Mouse (Mus musculus) retina, postnatal 1 day (tissue): ENCODE measurements around the gene Gm20388.

ENCODE experiments used
- DNase-seq: peaks from one replicate; pipeline ENCODE4 v3.0.0-alpha.2; 2012

Gm20388 gene

GRCm38 (mm10) chr8:120232398-120232797 is 321.8 kb downstream of the Gm20388 start:
- DNase-seq, result no peak

- DNase-seq, result peak; percentile 50
These were observed 322.3 kb downstream of the Gm20388 start for GRCm38 (mm10) chr8:120232913-120233312.

- DNase-seq, result peak; percentile 59
These were observed 323.8 kb downstream of the Gm20388 start for GRCm38 (mm10) chr8:120234457-120234856.

GRCm38 (mm10) chr8:120234866-120235265 is 324.2 kb downstream of the Gm20388 start:
- DNase-seq, result no peak

- DNase-seq, result no peak
These were observed 332.6 kb downstream of the Gm20388 start for GRCm38 (mm10) chr8:120243222-120243621.

- no peak for DNase-seq
These were observed 333.3 kb downstream of the Gm20388 start for GRCm38 (mm10) chr8:120243916-120244451.

- no peak for DNase-seq
These were observed 333.9 kb downstream of the Gm20388 start for GRCm38 (mm10) chr8:120244553-120244952.

- DNase-seq, result no peak
These were observed 337.0 kb downstream of the Gm20388 start for GRCm38 (mm10) chr8:120247618-120248017.

GRCm38 (mm10) chr8:120248031-120248430 is 337.4 kb downstream of the Gm20388 start:
- DNase-seq, result no peak

- no peak for DNase-seq
These were observed 337.8 kb downstream of the Gm20388 start for GRCm38 (mm10) chr8:120248451-120248850.

GRCm38 (mm10) chr8:120249800-120250336 is 339.2 kb downstream of the Gm20388 start:
- DNase-seq, result no peak

- DNase-seq, result peak; percentile 77
These were observed 340.2 kb downstream of the Gm20388 start for GRCm38 (mm10) chr8:120250750-120251410.

- DNase-seq, result no peak
These were observed 340.9 kb downstream of the Gm20388 start for GRCm38 (mm10) chr8:120251411-120252035.

- no peak for DNase-seq
These were observed 343.0 kb downstream of the Gm20388 start for GRCm38 (mm10) chr8:120253626-120254025.

- no peak for DNase-seq
These were observed 344.9 kb downstream of the Gm20388 start for GRCm38 (mm10) chr8:120255406-120255987.

- no peak for DNase-seq
These were observed 346.3 kb downstream of the Gm20388 start for GRCm38 (mm10) chr8:120256958-120257357.

- DNase-seq, result no peak
These were observed 348.6 kb downstream of the Gm20388 start for GRCm38 (mm10) chr8:120259206-120259605.

GRCm38 (mm10) chr8:120260677-120261076 is 350.0 kb downstream of the Gm20388 start:
- DNase-seq, result no peak

GRCm38 (mm10) chr8:120261338-120262120 is 350.9 kb downstream of the Gm20388 start:
- peak; percentile 46 for DNase-seq

GRCm38 (mm10) chr8:120263879-120264278 is 353.2 kb downstream of the Gm20388 start:
- DNase-seq, result no peak

GRCm38 (mm10) chr8:120264388-120264943 is 353.8 kb downstream of the Gm20388 start:
- no peak for DNase-seq

GRCm38 (mm10) chr8:120264944-120265453 is 354.4 kb downstream of the Gm20388 start:
- no peak for DNase-seq
